Mouse (Mus musculus): Measurements from ENCODE around the gene Mief1.

The Mief1 gene

DNA sequence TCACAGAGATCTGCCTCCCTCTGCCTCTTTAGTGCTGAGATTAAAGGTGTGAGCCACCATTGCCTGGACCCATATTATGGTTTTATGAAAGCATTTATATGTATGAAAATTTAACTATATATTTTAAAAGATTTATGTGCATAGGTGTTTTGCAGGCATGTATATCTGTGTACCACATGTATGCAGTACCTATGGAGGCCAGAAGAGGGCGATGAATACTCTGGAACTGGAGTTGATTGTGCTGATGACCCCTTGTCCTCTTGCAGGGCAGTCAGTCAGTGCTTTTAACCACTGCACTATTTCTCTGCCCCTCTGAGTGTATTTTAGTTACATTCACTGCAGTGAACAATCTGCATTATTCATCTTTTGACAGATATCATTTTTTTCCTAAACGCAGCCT is 8.0 kb upstream of the Mief1 start:
- in situ Hi-C loops (cut with MboI, MseI), result loop anchor here (25.0 kb wide), 1 partner anchor 1187 kb away; the partner anchor contains the start of genes Dnajb7, St13 and Xpnpep3

DNA sequence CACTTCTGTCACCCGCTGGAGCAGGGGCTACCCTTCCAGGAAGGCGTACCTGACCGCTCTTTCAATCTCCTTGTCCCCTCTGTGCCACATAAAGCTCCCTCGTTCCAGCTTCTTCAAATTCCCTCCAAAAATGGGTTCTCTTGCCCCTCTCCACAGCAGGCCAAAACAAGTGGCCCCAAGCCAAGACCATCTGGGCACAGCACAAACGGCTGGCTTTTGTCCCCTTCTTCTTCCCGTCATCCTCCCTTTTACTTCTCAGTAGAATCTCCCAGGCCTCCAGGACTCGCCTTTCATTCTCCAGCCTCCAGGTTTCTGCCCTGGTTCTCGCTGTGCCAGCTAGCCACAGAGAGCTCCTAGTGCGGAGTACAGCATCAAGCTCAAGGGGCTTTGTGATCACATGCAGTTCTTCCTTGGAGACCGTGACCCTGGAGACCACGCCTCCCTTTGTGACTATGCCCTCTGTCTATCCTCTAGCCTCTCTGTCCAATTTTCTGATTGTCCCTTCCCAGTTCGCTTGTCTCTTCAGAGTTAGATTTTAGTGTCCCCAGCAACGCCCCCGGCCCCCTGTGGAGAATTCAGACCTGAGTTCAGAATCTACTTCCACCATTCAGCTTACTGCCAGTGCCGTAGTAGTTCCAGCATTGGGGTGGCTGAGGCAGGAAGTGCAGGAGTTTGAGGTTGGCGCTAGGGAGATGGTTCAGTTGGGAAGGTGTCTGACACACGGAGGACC is 5.6 kb upstream of the Mief1 start:
- in situ Hi-C loops (cut with MboI, MseI), result loop anchor here (25.0 kb wide), 1 partner anchor 1184 kb away; the partner anchor contains the start of genes Dnajb7, St13 and Xpnpep3

DNA sequence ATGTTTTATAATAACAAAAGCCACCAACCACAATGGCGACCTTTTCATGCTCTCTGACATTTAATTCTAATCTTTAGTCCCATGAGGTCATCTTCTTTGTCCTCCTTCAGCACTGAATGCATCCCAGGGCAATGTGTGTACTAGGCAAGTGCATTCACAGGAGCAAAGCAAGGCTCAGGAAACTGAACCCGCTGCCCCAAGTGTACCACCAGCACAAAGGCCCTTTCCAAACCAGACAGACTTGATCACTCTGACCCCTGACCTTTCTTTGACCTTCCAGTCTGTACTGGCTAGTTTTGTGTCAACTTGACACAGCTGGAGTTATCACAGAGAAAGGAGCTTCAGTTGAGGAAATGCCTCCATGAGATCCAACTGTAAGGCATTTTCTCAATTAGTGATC is 1.5 kb upstream of the Mief1 start:
- in situ Hi-C loops (cut with MboI, MseI), result loop anchor here (5.0 to 25.0 kb wide), 2 partner anchors 80 to 1180 kb away; partner anchors contain the start of genes Dnajb7, St13 and Xpnpep3

DNA sequence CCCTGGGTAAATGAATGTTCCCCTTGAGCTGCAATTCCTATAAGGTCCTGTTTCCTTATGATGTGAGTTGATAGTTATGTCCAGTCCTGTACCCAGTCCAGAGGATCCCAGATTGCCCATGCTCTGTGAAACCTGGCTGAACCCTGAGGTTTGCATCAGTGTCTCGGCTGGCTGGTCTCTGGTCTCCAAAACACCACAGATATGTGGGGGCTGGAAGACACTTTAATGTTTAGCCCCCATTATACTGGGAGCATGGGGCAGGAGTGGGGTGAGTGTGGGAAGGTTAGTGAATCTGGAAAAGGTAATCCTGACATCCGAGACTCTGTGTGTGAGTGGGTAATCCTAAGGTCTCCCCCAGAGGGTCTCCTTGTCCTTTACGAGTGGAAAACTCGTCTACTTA is 765 bp upstream of the Mief1 start:
- in situ Hi-C loops (cut with MboI, MseI), result loop anchor here (5.0 to 25.0 kb wide), 2 partner anchors 81 to 1179 kb away; partner anchors contain the start of genes Dnajb7, St13 and Xpnpep3

DNA sequence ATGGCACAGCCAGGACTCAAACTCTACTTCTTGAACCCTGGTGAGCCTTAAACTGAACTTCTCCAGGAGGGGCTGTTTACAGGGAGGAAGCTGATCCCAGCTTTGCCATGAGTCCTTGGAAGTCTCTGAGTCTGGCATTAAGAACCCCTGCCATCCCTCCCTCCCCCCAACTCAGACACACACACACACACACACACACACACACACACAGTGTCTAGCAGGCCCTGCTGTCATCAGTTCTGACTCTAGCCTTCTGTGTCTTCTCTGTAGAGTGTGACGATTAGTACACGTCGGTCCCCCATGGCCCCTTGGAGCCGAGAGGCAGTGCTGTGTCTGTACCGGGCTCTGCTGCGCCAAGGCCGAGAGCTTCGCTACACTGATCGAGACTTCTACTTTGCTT is 1.7 kb downstream of the Mief1 start, which contains the start of gene AC140267.1:
TSS of gene AC140267.1 (plus strand) at position 301 of the 400 bp plus-strand sequence.
- in situ Hi-C loops (cut with MboI, MseI), result loop anchor here (25.0 kb wide), 1 partner anchor 1177 kb away; the partner anchor contains the start of genes Dnajb7, St13 and Xpnpep3

DNA sequence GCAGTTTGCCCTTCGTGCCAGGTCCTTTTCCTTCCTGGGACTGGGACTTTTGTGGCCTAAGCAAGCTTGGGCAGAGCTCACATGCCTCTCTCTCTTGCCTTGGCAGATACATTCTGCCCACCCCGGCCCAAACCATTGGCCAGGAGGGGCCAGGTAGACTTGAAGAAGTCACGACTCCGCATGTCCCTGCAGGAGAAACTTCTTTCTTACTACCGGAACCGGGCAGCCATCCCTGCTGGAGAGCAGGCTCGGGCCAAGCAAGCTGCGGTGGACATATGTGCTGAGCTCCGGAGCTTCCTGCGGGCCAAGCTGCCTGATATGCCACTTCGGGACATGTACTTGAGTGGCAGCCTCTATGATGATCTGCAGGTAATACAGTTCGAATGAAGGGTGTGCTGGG is 14.3 kb downstream of the Mief1 start:
- in situ Hi-C loops (cut with MboI, MseI), result loop anchor here (25.0 kb wide), 1 partner anchor 1164 kb away; the partner anchor contains the start of genes Dnajb7, St13 and Xpnpep3

DNA sequence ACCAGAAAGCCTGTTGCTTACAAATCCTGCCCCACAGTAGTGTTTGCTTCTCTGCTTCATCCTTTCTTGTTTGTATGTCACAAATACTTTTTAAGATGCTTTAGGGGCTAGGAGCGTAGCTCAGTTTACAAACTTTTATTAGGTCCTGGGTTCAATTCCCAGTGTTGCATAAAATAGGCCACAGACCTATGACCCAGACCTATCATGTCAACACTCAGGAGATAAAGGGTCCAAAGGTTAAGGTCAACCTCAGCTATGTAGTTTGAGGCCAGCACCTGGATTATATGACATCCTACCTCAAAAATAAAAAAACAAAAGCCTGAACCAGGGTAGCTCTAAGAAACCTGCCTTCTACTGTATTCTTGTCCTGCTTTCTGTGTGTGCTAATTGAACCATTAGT is 14.8 kb downstream of the Mief1 start:
- in situ Hi-C loops (cut with MboI, MseI), result loop anchor here (25.0 kb wide), 1 partner anchor 1164 kb away; the partner anchor contains the start of genes Dnajb7, St13 and Xpnpep3

DNA sequence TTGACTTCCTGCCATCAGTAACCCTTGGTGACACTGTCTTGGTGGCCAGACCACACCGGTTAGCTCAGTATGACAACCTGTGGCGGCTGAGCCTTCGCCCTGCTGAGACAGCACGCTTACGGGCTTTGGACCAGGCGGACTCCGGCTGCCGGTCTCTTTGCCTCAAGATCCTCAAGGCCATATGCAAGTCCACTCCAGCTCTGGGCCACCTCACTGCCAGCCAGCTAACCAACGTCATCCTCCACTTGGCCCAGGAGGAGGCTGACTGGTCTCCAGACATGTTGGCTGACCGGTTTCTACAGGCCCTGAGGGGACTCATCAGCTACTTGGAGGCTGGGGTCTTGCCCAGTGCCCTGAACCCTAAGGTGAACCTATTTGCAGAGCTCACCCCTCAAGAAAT is 15.9 kb downstream of the Mief1 start:
- in situ Hi-C loops (cut with MboI, MseI), result loop anchor here (25.0 kb wide), 1 partner anchor 1163 kb away; the partner anchor contains the start of genes Dnajb7, St13 and Xpnpep3

DNA sequence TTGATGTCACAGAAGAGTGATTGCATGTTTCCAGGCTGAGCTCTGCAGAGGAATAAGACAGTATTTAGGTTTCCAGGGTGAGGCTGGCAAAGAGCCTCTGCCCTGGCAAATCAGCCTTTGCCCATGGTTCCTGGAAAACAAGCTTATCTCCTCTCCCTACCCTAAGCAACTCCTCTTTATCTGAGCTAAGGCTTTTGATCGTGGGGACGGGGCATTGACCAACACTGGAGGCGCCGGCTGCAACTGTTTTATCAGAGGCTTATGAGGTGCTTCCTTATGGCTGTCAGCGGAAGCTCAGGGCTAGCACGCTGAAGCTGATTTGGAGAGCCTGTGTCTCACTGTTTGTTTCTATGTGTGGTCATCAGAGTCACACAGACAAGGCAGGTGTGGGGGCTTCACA is 16.8 kb downstream of the Mief1 start:
- in situ Hi-C loops (cut with MboI, MseI), result no loop called here

DNA sequence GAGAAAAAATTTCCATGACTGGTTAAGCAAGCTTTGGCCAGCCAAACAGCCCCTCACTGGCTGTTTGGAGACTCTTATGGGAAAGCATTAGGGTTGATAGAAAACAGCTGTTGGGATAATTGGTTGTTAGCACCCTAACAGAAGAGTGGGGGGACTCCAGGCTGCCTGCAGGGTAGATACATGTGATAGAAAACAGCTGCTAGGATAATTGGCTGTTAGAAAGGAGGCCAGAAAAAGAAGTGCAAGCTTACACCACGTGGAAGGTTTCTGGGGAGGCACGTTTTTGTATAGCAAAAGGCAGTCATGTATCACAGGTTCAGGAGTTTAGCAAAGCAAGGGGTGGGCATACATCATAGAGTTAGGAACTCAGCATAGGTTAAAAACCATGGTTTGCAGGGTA is 19.7 kb downstream of the Mief1 start:
- in situ Hi-C loops (cut with MboI, MseI), result no loop called here

DNA sequence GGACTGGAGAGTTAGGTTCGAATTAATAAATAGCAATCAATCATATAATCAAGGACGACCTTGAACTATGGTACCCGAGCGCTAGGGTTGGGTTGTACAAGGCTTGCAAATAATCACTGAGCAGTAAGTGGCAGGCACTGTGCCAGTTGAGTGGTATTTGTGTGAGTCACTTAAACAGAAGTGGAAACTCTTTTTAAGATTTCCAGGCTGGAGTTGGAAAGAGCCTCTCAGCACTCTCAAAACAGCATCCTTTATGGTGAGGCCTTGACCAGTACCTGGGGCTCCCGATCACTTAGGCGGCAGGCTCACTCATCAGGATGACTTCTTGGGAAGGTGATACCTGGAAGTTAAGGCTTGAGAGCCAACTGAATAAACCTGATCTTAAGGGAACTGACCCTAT is 20.4 kb downstream of the Mief1 start:
- in situ Hi-C loops (cut with MboI, MseI), result no loop called here

DNA sequence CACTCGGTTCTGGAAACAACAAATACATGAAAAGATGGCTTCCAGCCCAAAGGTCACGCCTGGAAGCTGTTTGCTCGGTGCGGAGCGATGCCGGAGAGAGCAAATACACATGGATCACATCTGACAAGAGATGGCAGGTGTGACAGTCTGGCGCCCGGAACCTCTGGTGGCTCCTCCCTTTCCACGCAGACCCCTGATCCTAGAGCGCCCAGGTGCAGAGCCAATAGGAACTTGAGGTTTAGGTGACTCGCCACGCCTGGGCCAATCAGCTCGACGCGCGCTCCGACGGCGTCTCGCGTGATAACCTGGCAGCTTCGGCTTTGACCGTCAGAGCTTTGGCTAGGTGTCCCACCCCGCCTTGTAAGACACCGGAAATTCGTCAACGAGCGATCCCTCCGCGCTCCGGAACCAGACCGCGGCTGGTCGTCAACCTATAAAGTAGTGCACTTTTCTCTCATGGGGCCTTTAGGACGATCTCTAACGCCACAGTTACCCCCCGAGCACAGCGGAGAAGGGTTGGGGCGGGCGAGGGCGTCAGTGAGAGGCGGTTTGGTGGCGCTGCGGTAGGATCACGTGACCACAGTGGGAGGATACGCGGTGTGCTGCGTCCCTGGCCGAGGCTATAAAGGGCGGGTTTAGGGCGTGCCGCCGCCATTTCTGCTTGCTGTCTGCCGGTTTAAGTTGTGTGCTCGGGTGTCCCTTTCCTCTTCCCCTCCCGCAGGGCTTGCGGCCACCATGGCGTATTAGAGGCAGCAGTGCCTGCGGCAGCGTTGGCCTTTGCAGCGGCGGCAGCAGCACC is 21.2 kb downstream of the Mief1 start, which contains the start of gene Atf4:
TSS of gene Atf4 (plus strand) at position 338 of the 799 bp plus-strand sequence.
- in situ Hi-C loops (cut with MboI, MseI), result no loop called here

DNA sequence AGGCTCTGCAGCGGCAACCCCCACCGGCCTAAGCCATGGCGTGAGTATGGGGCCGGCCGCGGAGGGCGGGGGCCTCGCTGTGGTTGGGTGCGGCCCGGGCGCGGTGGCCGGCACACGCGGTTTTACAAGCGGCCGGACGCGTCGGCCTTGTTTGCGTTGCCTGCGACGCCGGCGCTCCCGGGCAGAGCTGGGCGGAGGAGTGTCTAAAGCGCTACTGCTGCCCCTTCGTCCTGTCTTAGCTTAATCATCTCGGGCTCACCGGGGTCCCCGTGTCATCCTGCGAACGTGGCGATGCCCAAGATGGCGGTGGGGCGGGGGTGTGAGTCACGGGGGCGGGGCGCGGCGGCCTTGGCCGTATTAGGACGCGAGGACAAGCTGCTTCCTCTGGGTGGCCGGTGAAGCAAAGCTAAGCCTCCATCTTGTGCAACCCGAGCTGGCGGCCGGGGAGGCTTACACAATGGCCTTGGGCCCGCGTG is 21.9 kb downstream of the Mief1 start:
- in situ Hi-C loops (cut with MboI, MseI), result no loop called here

DNA sequence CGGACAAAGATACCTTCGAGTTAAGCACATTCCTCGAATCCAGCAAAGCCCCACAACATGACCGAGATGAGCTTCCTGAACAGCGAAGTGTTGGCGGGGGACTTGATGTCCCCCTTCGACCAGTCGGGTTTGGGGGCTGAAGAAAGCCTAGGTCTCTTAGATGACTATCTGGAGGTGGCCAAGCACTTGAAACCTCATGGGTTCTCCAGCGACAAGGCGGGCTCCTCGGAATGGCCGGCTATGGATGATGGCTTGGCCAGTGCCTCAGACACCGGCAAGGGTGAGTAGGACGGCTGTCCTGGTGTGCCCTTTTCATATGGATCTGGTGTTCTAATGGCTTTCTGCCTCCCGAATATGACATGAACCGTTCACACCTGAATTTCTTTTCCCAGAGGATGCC is 22.4 kb downstream of the Mief1 start:
- in situ Hi-C loops (cut with MboI, MseI), result no loop called here

DNA sequence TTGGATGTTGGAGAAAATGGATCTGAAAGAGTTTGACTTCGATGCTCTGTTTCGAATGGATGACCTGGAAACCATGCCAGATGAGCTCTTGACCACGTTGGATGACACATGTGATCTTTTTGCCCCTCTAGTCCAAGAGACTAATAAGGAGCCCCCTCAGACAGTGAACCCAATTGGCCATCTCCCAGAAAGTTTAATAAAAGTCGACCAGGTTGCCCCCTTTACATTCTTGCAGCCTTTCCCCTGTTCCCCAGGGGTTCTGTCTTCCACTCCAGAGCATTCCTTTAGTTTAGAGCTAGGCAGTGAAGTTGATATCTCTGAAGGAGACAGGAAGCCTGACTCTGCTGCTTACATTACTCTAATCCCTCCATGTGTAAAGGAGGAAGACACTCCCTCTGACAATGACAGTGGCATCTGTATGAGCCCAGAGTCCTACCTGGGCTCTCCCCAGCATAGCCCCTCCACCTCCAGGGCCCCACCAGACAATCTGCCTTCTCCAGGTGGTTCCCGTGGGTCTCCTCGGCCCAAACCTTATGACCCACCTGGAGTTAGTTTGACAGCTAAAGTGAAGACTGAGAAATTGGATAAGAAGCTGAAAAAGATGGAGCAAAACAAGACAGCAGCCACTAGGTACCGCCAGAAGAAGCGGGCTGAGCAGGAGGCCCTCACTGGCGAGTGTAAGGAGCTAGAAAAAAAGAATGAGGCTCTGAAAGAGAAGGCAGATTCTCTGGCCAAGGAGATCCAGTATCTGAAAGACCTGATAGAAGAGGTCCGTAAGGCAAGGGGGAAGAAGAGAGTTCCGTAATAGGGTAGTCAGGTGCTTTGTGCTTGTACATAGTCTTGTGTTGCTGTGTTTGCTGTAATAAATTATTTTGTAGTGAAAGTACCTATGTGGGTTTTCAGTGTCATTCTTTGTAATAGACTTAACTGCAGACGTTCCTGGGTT is 23.1 kb downstream of the Mief1 start:
- in situ Hi-C loops (cut with MboI, MseI), result no loop called here

DNA sequence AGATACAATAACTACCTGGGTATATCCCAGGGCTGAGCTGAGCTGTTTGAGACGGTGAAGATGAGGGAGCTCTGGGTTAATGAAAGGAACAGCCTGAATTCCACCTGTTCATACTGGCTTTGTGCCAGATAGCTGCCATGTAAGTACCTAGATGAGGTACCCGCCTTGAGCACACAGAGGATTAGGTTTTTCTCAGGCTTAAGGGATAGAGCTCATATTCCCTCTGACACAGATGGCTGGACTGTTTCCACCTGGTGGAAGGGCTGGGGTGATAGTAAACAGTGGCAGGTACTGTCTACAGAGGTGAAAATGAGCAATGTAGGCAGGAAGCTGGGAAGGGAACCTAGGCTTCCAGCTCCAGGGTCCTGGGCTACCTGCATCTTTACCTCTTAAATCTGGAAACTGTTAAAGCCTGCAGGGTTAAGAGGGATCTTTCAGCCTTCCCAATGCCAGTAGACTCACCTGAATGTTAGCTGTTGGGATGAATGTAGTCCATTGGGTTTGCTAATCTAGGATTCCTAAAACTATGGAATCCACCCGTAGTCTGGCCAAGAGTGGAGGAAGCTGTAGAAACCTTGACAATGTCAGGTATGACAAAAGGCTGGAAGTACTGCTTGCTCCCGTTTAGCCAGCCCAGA is 23.9 kb downstream of the Mief1 start:
- in situ Hi-C loops (cut with MboI, MseI), result no loop called here

DNA sequence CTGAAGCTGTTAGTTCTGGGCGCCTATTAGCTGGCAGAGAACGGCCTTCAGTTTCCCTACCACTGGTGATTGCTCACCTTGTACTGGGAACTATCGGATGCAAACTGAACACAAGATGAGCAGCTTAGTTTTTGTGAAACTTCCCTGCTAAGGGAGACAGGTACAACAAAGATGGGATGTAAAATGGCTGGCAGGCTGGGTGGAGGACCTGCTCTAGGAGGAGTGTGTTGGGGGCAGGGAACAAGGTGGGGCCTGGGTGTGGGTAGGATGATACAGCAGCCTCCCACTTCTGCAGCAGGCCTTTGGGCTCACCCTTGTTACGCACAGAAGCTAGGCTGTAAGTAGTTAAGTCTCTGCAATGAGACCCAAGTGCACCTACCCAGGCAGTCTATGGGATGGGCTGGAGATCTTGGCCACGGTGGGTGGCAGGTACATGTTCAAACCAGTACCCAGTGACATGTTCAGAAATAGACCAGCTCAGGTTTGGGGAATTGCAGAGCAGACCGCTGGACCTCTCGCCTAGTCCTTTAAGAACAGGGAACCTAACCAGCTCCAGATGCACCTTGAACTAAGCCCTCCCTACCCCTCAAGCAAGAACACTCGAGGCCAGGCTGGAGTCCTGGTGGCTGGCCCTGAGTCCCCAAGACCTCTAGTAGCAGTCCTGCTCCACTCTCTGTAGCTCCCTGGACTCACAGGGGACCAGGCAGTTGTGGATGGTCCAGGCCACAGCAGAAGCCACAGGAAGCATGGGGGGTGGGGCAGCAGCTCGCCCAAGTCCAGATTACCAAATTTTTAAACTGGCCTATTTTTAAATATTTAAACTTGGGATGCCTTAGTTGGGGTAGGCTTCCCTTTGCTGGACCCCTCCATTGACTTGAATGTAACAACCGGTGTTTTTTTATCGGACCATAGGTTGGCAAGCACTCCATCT is 24.7 kb downstream of the Mief1 start:
- in situ Hi-C loops (cut with MboI, MseI), result no loop called here

DNA sequence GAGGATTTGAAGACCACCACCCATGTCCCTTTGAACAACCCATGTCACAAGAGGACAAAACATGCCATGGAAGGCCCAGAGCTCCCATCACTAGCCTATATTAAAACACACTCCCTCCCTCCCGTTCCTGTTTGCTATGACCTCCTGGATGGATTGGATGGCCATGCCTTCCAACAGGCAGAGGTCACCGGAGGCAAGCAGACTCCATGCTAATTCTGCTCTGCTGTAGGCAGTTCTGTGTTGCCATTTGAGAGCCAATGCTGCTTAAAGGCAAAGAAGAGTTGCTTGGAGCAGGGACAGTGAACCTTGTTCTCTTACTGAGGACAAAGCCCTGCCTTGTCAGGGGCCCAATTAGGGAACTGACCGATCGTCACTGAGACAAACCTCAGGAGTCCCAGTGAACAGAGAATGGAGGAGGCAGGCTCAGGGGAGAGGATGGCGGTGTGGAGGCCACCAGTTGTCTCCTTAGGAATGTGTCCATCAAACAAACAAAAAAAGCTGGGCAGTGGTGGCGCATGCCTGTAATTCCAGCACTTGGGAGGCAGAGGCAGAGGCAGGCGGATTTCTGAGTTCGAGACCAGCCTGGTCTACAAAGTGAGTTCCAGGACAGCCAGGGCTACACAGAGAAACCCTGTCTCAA is 25.7 kb downstream of the Mief1 start:
- in situ Hi-C loops (cut with MboI, MseI), result no loop called here

DNA sequence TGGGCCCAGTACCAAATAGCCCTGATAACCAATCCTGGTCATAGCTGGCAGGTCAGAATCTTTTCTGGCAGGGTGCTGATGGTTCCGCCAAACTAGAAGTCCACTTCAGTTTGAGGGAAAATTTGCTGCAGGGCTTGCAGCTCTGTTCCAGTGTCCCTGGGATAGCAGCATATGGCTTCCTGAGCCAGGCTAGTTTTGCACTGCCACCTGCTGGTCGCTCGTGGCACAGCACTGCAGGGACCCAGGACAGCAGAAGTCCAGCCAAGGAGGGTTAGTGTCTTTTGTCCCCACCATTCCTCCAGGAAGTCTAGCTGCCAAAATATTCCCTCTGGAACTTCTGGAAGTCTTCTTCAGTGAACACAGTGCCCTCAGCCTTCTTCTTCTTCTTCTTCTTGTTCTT is 26.9 kb downstream of the Mief1 start:
- in situ Hi-C loops (cut with MboI, MseI), result no loop called here
